Mouse (Mus musculus): ENCODE measurements around the gene Ppm1a. TPM values are rescaled to one million over a fixed set of nuclear protein-coding genes. Genes with fewer than 3 reads are reported as not detected.

Gene Ppm1a
- polyA plus RNA-seq, 1 experiment from 2014 or later = 55.6 TPM

- peak overlapping the region; percentile 28 for H3K4me3 ChIP-seq (replicated peaks)
- H3K4me1 ChIP-seq = peaks cover 6% of the 10 kb centered on the region
- H3K9ac ChIP-seq = no peak overlapping the region; the same call in 1 of the 2 replicates
- peak; percentile 79 for ATAC-seq (ENCODE audit: insufficient number of reproducible peaks, low FRiP score, low TSS enrichment, low read depth)
- peaks cover 31% of the 10 kb centered on the region for H3K27me3 ChIP-seq
- H3K36me3 ChIP-seq = no peaks in the 10 kb centered on the region
- H3K4me2 ChIP-seq (replicated peaks) = peak overlapping the region; percentile 47
- H3K27ac ChIP-seq (replicated peaks) = 0 out of 2 replicates have a peak overlapping the region, but pooled peaks have one; percentile 28
- no peaks in the 10 kb centered on the region for H3K9me3 ChIP-seq (replicated peaks)
- 10% methylated on average over 12 of the region's 12 CpGs for WGBS
Measured at GRCm38 (mm10) chr12:72843973-72844620, 86.8 kb downstream of the Ppm1a start.

GRCm38 (mm10) chr12:72845946-72846345 lies 88.7 kb downstream of the Ppm1a start:
- no peaks in the 10 kb centered on the region for H3K36me3 ChIP-seq
- H3K9ac ChIP-seq = no peak overlapping the region
- H3K4me3 ChIP-seq (replicated peaks) = no peak overlapping the region
- ATAC-seq (ENCODE audit: insufficient number of reproducible peaks, low FRiP score, low TSS enrichment, low read depth) = no peak
- no peak overlapping the region for H3K27ac ChIP-seq (replicated peaks)
- 24% methylated on average over 10 of the region's 10 CpGs for WGBS
- H3K4me1 ChIP-seq = peaks cover 6% of the 10 kb centered on the region
- H3K9me3 ChIP-seq (replicated peaks) = no peaks in the 10 kb centered on the region
- H3K4me2 ChIP-seq (replicated peaks) = no peak overlapping the region
- H3K27me3 ChIP-seq = peaks cover 42% of the 10 kb centered on the region

- Histone ChIP-seq H3K27ac (replicated peaks) (no peak overlapping the region), H3K36me3 (no peaks in the 10 kb centered on the region), H3K4me1 (peaks cover 6% of the 10 kb centered on the region), H3K9ac (no peak overlapping the region), H3K9me3 (replicated peaks) (no peaks in the 10 kb centered on the region), H3K27me3 (peaks cover 48% of the 10 kb centered on the region), H3K4me2 (replicated peaks) (no peak overlapping the region), H3K4me3 (replicated peaks) (no peak overlapping the region)
- WGBS = 26% methylated on average over 7 of the region's 7 CpGs
- ATAC-seq (ENCODE audit: insufficient number of reproducible peaks, low FRiP score, low TSS enrichment, low read depth) = no peak
Measured at GRCm38 (mm10) chr12:72847725-72848124, 90.5 kb downstream of the Ppm1a start.

Other genes starting within 250 kb of the Ppm1a start
- gene Pcnx4, start 221.1 kb upstream of the Ppm1a start, polyA plus RNA-seq (2015; fragmentation: Nextera tagmentation; extraction: Ambion mirVana) = 12.0 and 12.3 TPM in 2 replicates
- gene Gm4756, start 107.8 kb upstream of the Ppm1a start, polyA plus RNA-seq (2015; fragmentation: Nextera tagmentation; extraction: Ambion mirVana) = not detected in 2 replicates
- gene Dhrs7, start 92.5 kb upstream of the Ppm1a start, polyA plus RNA-seq (2015; fragmentation: Nextera tagmentation; extraction: Ambion mirVana) = 47.2 and 50.4 TPM in 2 replicates
- 0.08 TPM in 1 of 2 replicates, not detected in the other for gene Six6, start 182.4 kb downstream of the Ppm1a start, polyA plus RNA-seq (2015; fragmentation: Nextera tagmentation; extraction: Ambion mirVana)
- 4.3 and 5.5 TPM in 2 replicates for gene 4930447C04Rik, start 183.3 kb downstream of the Ppm1a start, polyA plus RNA-seq (2015; fragmentation: Nextera tagmentation; extraction: Ambion mirVana)

All from embryonic facial prominence, embryonic 15.5 days (tissue).